Mouse (Mus musculus) G1E (cell line): ENCODE measurements around the gene Recql.
"Not testable (repeated sequence)": the region's sequence is repeated elsewhere in the genome, so short reads cannot be mapped to it uniquely, and the experiment has no call there.

Experiments used
- CTCF ChIP-seq: IDR thresholded peaks from 2 replicates; pipeline ENCODE4 v1.5.1; 2012; ENCODE audit warnings: low read depth, low read length, inconsistent platforms, mixed read lengths
- GATA1 ChIP-seq: IDR thresholded peaks from 2 replicates; pipeline ENCODE4 v1.6.1; 2012; ENCODE audit warnings: borderline replicate concordance, low read length, inconsistent platforms, mixed read lengths
- GATA2 ChIP-seq: IDR thresholded peaks from 2 replicates; pipeline ENCODE4 v1.6.1; 2012; ENCODE audit warnings: low read depth, low read length, inconsistent platforms, borderline replicate concordance

GRCm38 (mm10) chr6:142352099-142352498, 34.8 kb downstream of the Recql start:
- TF ChIP-seq GATA2, CTCF, GATA1: not testable (repeated sequence)
